Mouse (Mus musculus): ENCODE results near the gene Olfr419.

- TF ChIP-seq CTCF (IDR thresholded peaks at IDR 0.05; ENCODE audit: low read depth, low read length): no peak
- no peak for TF ChIP-seq EP300 (IDR thresholded peaks at IDR 0.05; ENCODE audit: insufficient read depth, low read depth, low read length)
These were observed 4.7 kb downstream of the Olfr419 start for GRCm38 (mm10) chr1:174247170-174247569.

All from ES-Bruce4 (cell line).